Mouse (Mus musculus): Measurements from ENCODE around the gene Mrps9. TPM values are rescaled to one million over a fixed set of nuclear protein-coding genes. Genes with fewer than 3 reads are reported as not detected.
A peak's percentile ranks its signal among the peaks of the same experiment; 100 is the strongest.

The Mrps9 gene
- polyA plus RNA-seq (2014; fragmentation: Nextera tagmentation; extraction: Ambion mirVana) = 58.8 and 60.3 TPM in 2 replicates

- H3K36me3 ChIP-seq (ENCODE audit: control insufficient read depth, insufficient read depth, low read length) = no peaks in the 10 kb centered on the region
- no peaks in the 10 kb centered on the region for H3K27me3 ChIP-seq (ENCODE audit: control insufficient read depth, insufficient read depth, low read length)
- no peaks in the 10 kb centered on the region for H3K4me1 ChIP-seq (replicated peaks; ENCODE audit: control insufficient read depth, insufficient read depth, low read length)
- no peak within 1 kb of the TSS for H3K27ac ChIP-seq (ENCODE audit: low read depth, low read length)
- ATAC-seq (replicated peaks; ENCODE audit: low FRiP score) = peak; percentile 99
- H3K4me2 ChIP-seq (ENCODE audit: low read depth, low read length, severe bottlenecking) = peak within 1 kb of the TSS; percentile 65
- WGBS = under 1% methylated on average over 23 of the region's 23 CpGs
- peak within 1 kb of the TSS; percentile 86 for H3K9ac ChIP-seq (ENCODE audit: low read length)
- DNase-seq (ENCODE audit: low spot score) = peak; percentile 98
- H3K9me3 ChIP-seq (ENCODE audit: control insufficient read depth, low read length) = no peaks in the 10 kb centered on the region
- H3K4me3 ChIP-seq (ENCODE audit: low read depth, low read length) = peak within 1 kb of the TSS; percentile 93
Measured at GRCm38 (mm10) chr1:42850663-42851397, at the start of gene Mrps9. TSS of gene Mrps9 (plus strand) at chr1:42851233.

GRCm38 (mm10) chr1:42813301-42813845 is 37.7 kb upstream of the Mrps9 start:
- H3K27ac ChIP-seq (ENCODE audit: low read depth, low read length) = no peak overlapping the region
- no peak overlapping the region for H3K4me3 ChIP-seq (ENCODE audit: low read depth, low read length)
- no peaks in the 10 kb centered on the region for H3K27me3 ChIP-seq (ENCODE audit: control insufficient read depth, insufficient read depth, low read length)
- H3K9me3 ChIP-seq (ENCODE audit: control insufficient read depth, low read length) = no peaks in the 10 kb centered on the region
- H3K36me3 ChIP-seq (ENCODE audit: control insufficient read depth, insufficient read depth, low read length) = no peaks in the 10 kb centered on the region
- ATAC-seq (replicated peaks; ENCODE audit: low FRiP score) (no peak), DNase-seq (ENCODE audit: low spot score) (no peak)
- 89% methylated on average over 6 of the region's 6 CpGs for WGBS
- no peaks in the 10 kb centered on the region for H3K4me1 ChIP-seq (replicated peaks; ENCODE audit: control insufficient read depth, insufficient read depth, low read length)
- no peak overlapping the region for H3K4me2 ChIP-seq (ENCODE audit: low read depth, low read length, severe bottlenecking)
- no peak overlapping the region for H3K9ac ChIP-seq (ENCODE audit: low read length)

- H3K4me1 ChIP-seq (replicated peaks; ENCODE audit: control insufficient read depth, insufficient read depth, low read length) = no peaks in the 10 kb centered on the region
- 91% methylated on average over 15 of the region's 15 CpGs for WGBS
- no peaks in the 10 kb centered on the region for H3K36me3 ChIP-seq (ENCODE audit: control insufficient read depth, insufficient read depth, low read length)
- DNase-seq (ENCODE audit: low spot score) (no peak), ATAC-seq (replicated peaks; ENCODE audit: low FRiP score) (no peak)
- no peak overlapping the region for H3K27ac ChIP-seq (ENCODE audit: low read depth, low read length)
- H3K4me3 ChIP-seq (ENCODE audit: low read depth, low read length) = no peak overlapping the region
- H3K27me3 ChIP-seq (ENCODE audit: control insufficient read depth, insufficient read depth, low read length) = no peaks in the 10 kb centered on the region
- no peak overlapping the region for H3K4me2 ChIP-seq (ENCODE audit: low read depth, low read length, severe bottlenecking)
- no peaks in the 10 kb centered on the region for H3K9me3 ChIP-seq (ENCODE audit: control insufficient read depth, low read length)
- H3K9ac ChIP-seq (ENCODE audit: low read length) = no peak overlapping the region
Measured at GRCm38 (mm10) chr1:42814798-42815619, 36.0 kb upstream of the Mrps9 start.

- peak overlapping the region; percentile 53 for H3K4me2 ChIP-seq (ENCODE audit: low read depth, low read length, severe bottlenecking)
- H3K27me3 ChIP-seq (ENCODE audit: control insufficient read depth, insufficient read depth, low read length) = no peaks in the 10 kb centered on the region
- WGBS = under 1% methylated on average over 21 of the region's 21 CpGs
- H3K9ac ChIP-seq (ENCODE audit: low read length) = peak overlapping the region; percentile 86
- ATAC-seq (replicated peaks; ENCODE audit: low FRiP score) (no peak; the same call in 1 of the 2 replicates), DNase-seq (ENCODE audit: low spot score) (no peak)
- H3K9me3 ChIP-seq (ENCODE audit: control insufficient read depth, low read length) = no peaks in the 10 kb centered on the region
- peak overlapping the region; percentile 93 for H3K4me3 ChIP-seq (ENCODE audit: low read depth, low read length)
- H3K36me3 ChIP-seq (ENCODE audit: control insufficient read depth, insufficient read depth, low read length) = no peaks in the 10 kb centered on the region
- no peaks in the 10 kb centered on the region for H3K4me1 ChIP-seq (replicated peaks; ENCODE audit: control insufficient read depth, insufficient read depth, low read length)
- no peak overlapping the region for H3K27ac ChIP-seq (ENCODE audit: low read depth, low read length)
Measured at GRCm38 (mm10) chr1:42851398-42851767, 350 bp downstream of the Mrps9 start.

- no peak overlapping the region for H3K27ac ChIP-seq (ENCODE audit: low read depth, low read length)
- DNase-seq (ENCODE audit: low spot score) (no peak), ATAC-seq (replicated peaks; ENCODE audit: low FRiP score) (no peak)
- H3K4me1 ChIP-seq (replicated peaks; ENCODE audit: control insufficient read depth, insufficient read depth, low read length) = no peaks in the 10 kb centered on the region
- WGBS = 3% methylated on average over 16 of the region's 16 CpGs
- no peaks in the 10 kb centered on the region for H3K36me3 ChIP-seq (ENCODE audit: control insufficient read depth, insufficient read depth, low read length)
- H3K9ac ChIP-seq (ENCODE audit: low read length) = peak overlapping the region; percentile 86
- H3K27me3 ChIP-seq (ENCODE audit: control insufficient read depth, insufficient read depth, low read length) = no peaks in the 10 kb centered on the region
- peak overlapping the region; percentile 93 for H3K4me3 ChIP-seq (ENCODE audit: low read depth, low read length)
- H3K4me2 ChIP-seq (ENCODE audit: low read depth, low read length, severe bottlenecking) = peak overlapping the region; percentile 53
- no peaks in the 10 kb centered on the region for H3K9me3 ChIP-seq (ENCODE audit: control insufficient read depth, low read length)
Measured at GRCm38 (mm10) chr1:42851810-42852209, 777 bp downstream of the Mrps9 start.

- H3K9ac ChIP-seq (ENCODE audit: low read length) = no peak overlapping the region
- no peak overlapping the region for H3K27ac ChIP-seq (ENCODE audit: low read depth, low read length)
- no peak overlapping the region for H3K4me2 ChIP-seq (ENCODE audit: low read depth, low read length, severe bottlenecking)
- H3K9me3 ChIP-seq (ENCODE audit: control insufficient read depth, low read length) = no peaks in the 10 kb centered on the region
- H3K4me3 ChIP-seq (ENCODE audit: low read depth, low read length) = no peak overlapping the region
- no peaks in the 10 kb centered on the region for H3K4me1 ChIP-seq (replicated peaks; ENCODE audit: control insufficient read depth, insufficient read depth, low read length)
- 94% methylated on average over 5 of the region's 5 CpGs for WGBS
- no peaks in the 10 kb centered on the region for H3K36me3 ChIP-seq (ENCODE audit: control insufficient read depth, insufficient read depth, low read length)
- DNase-seq (ENCODE audit: low spot score) (no peak), ATAC-seq (replicated peaks; ENCODE audit: low FRiP score) (no peak)
- H3K27me3 ChIP-seq (ENCODE audit: control insufficient read depth, insufficient read depth, low read length) = no peaks in the 10 kb centered on the region
Measured at GRCm38 (mm10) chr1:42864719-42865250, 13.8 kb downstream of the Mrps9 start.

- Histone ChIP-seq H3K27me3 (ENCODE audit: control insufficient read depth, insufficient read depth, low read length) (no peaks in the 10 kb centered on the region), H3K9me3 (ENCODE audit: control insufficient read depth, low read length) (no peaks in the 10 kb centered on the region), H3K36me3 (ENCODE audit: control insufficient read depth, insufficient read depth, low read length) (no peaks in the 10 kb centered on the region), H3K9ac (ENCODE audit: low read length) (no peak overlapping the region), H3K4me1 (replicated peaks; ENCODE audit: control insufficient read depth, insufficient read depth, low read length) (no peaks in the 10 kb centered on the region), H3K4me3 (ENCODE audit: low read depth, low read length) (no peak overlapping the region), H3K27ac (ENCODE audit: low read depth, low read length) (no peak overlapping the region), H3K4me2 (ENCODE audit: low read depth, low read length, severe bottlenecking) (no peak overlapping the region)
- WGBS = 94% methylated on average over 4 of the region's 4 CpGs
- no peak for DNase-seq (ENCODE audit: low spot score)
- ATAC-seq (replicated peaks; ENCODE audit: low FRiP score) = no peak; the same call in 1 of the 2 replicates
Measured at GRCm38 (mm10) chr1:42865336-42865939, 14.4 kb downstream of the Mrps9 start.

GRCm38 (mm10) chr1:42865986-42866385 is 15.0 kb downstream of the Mrps9 start:
- Histone ChIP-seq H3K9me3 (ENCODE audit: control insufficient read depth, low read length) (no peaks in the 10 kb centered on the region), H3K27ac (ENCODE audit: low read depth, low read length) (no peak overlapping the region), H3K4me3 (ENCODE audit: low read depth, low read length) (no peak overlapping the region), H3K4me2 (ENCODE audit: low read depth, low read length, severe bottlenecking) (no peak overlapping the region), H3K4me1 (replicated peaks; ENCODE audit: control insufficient read depth, insufficient read depth, low read length) (no peaks in the 10 kb centered on the region), H3K27me3 (ENCODE audit: control insufficient read depth, insufficient read depth, low read length) (no peaks in the 10 kb centered on the region), H3K9ac (ENCODE audit: low read length) (no peak overlapping the region), H3K36me3 (ENCODE audit: control insufficient read depth, insufficient read depth, low read length) (no peaks in the 10 kb centered on the region)
- ATAC-seq (replicated peaks; ENCODE audit: low FRiP score) (no peak), DNase-seq (ENCODE audit: low spot score) (no peak)
- 100% methylated on average over 4 of the region's 4 CpGs for WGBS

All from forebrain, embryonic 11.5 days (tissue).